Mouse (Mus musculus) cortical plate, adult 2 months (tissue): ENCODE data around the gene Asl.

Source experiments
- CTCF ChIP-seq: fragments of 200-500 bp; IDR thresholded peaks from 2 replicates; pipeline ENCODE4 v1.5.1; 2011; ENCODE audit warnings: mild to moderate bottlenecking, control low read depth, low read length; ENCODE audit not compliant: insufficient read depth; ENCODE audit errors: extremely low read depth
- POLR2A ChIP-seq: fragments of 200-500 bp; IDR thresholded peaks from 2 replicates; pipeline ENCODE4 v1.6.1; 2011; ENCODE audit warnings: mild to moderate bottlenecking, low read length, control low read depth; ENCODE audit not compliant: insufficient read depth; ENCODE audit errors: extremely low read depth

DNA sequence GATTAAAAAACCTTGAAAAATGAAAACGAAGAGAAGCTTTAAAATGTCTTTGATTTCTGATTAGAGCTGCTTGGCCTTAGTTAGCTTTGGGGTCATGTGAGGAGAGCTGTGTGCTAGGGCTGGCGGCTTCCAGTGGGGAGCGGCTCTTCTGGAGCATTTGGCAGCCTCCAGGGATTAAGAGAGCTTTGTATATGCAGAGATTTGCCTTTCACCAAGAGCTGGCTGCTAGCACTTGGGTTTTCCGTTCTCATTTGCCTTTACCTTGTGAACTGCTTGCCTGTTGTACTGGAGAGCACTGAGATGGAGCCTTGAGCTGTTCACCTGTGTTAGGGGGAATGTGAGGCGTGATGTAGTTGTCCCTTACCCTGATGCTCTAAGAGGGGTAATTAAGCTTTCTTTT lies 23.5 kb upstream of the Asl start:
- TF ChIP-seq CTCF, result no peak
- no peak for TF ChIP-seq POLR2A
